ENCODE assay signal across 13 mouse cellular contexts in genomic region chr1:160005319-160005718, GRCm38 (mm10).
"Had no signal": no experiment of that assay in that cellular context is flagged by ENCODE, and none has a peak within 500 bp of the region (broad histone marks: within the 10 kb centered on the region; RNA-seq: fewer than 3 reads in every experiment).

No protein-coding gene starts in this region.

- ATAC-seq: liver, embryonic 12.5 days had no signal

- DNase-seq: kidney, adult 8-10 months; kidney, postnatal 10 days; kidney, postnatal 36 days; layer of hippocampus, postnatal 36 days; liver; lung, adult 18-20 months; lung, postnatal 10 days; lung, postnatal 36 days; midbrain, embryonic 14.5 days; right cerebral cortex, postnatal 25 days; spleen, adult 18-20 months; thymus, postnatal 36 days had no signal
